Mouse (Mus musculus) kidney, postnatal 0 days (tissue): Measurements from ENCODE around the gene Ank2. TPM values are rescaled to one million over a fixed set of nuclear protein-coding genes. Genes with fewer than 3 reads are reported as not detected.

Experiments used
- ATAC-seq: fragments of 200-750 bp; cut with Nextera tagmentation; replicated peaks from 2 replicates; pipeline ENCODE4 v1.8.0; 2017; ENCODE audit warnings: low read depth, moderate number of reproducible peaks, moderate TSS enrichment, moderate library complexity; ENCODE audit not compliant: low FRiP score
- DNase-seq: peaks from one replicate; pipeline ENCODE4 v3.0.0-alpha.2; 2016; ENCODE audit warnings: low spot score
- H3K27ac ChIP-seq: fragments of 300-500 bp; sonication (generic); 2 replicates; pipeline ENCODE4 v1.5.1; 2014; ENCODE audit warnings: mild to moderate bottlenecking
- H3K27me3 ChIP-seq: fragments of 300-500 bp; sonication (generic); 2 replicates; pipeline ENCODE4 v1.6.1; 2014; ENCODE audit warnings: low read length, mixed read lengths; ENCODE audit not compliant: insufficient read depth
- H3K36me3 ChIP-seq: fragments of 300-500 bp; sonication (generic); 2 replicates; pipeline ENCODE4 v1.6.1; 2014; ENCODE audit warnings: low read length, mixed read lengths; ENCODE audit not compliant: insufficient read depth
- H3K4me1 ChIP-seq: fragments of 300-500 bp; sonication (generic); replicated peaks from 2 replicates; pipeline ENCODE4 v1.6.1; 2014; ENCODE audit warnings: antibody characterized with exemption, low read length, mixed read lengths; ENCODE audit not compliant: insufficient read depth
- H3K4me2 ChIP-seq: fragments of 300-500 bp; sonication (generic); 2 replicates; pipeline ENCODE4 v1.6.1; 2014; ENCODE audit warnings: mild to moderate bottlenecking, low read length, moderate library complexity, mixed read lengths
- H3K4me3 ChIP-seq: fragments of 300-500 bp; sonication (generic); replicated peaks from 2 replicates; pipeline ENCODE4 v1.5.1; 2014; ENCODE audit warnings: low read depth, low read length
- H3K9ac ChIP-seq: fragments of 300-500 bp; sonication (generic); 2 replicates; pipeline ENCODE4 v1.6.1; 2014; ENCODE audit warnings: low read depth, low read length
- H3K9me3 ChIP-seq: fragments of 300-500 bp; sonication (generic); replicated peaks from 2 replicates; pipeline ENCODE4 v1.6.1; 2016; ENCODE audit warnings: low read length, inconsistent platforms, mixed read lengths
- CTCF ChIP-seq: IDR thresholded peaks from 2 replicates; pipeline ENCODE4 v1.5.1; 2016; ENCODE audit warnings: antibody characterized with exemption, low read depth, mild to moderate bottlenecking, moderate library complexity
- WGBS: fragments of 180-500 bp; shearing (Covaris S2); extraction: QIAGEN DNeasy Blood & Tissue Kit; methylation state at CpG from one replicate; pipeline ENCODE4 v1.1.7; 2014; 5-methylcytosine and 5-hydroxymethylcytosine counted together
- polyA plus RNA-seq: library from polyadenylated mRNA; unstranded; fragments of >200 nt; fragmentation: Nextera tagmentation; extraction: Ambion mirVana; gene quantifications from 2 replicates; pipeline ENCODE4 v1.2.1, GENCODE M21; 2015

Ank2 gene
- polyA plus RNA-seq, 1 experiment from 2014 or later, result 4.1 TPM

DNA sequence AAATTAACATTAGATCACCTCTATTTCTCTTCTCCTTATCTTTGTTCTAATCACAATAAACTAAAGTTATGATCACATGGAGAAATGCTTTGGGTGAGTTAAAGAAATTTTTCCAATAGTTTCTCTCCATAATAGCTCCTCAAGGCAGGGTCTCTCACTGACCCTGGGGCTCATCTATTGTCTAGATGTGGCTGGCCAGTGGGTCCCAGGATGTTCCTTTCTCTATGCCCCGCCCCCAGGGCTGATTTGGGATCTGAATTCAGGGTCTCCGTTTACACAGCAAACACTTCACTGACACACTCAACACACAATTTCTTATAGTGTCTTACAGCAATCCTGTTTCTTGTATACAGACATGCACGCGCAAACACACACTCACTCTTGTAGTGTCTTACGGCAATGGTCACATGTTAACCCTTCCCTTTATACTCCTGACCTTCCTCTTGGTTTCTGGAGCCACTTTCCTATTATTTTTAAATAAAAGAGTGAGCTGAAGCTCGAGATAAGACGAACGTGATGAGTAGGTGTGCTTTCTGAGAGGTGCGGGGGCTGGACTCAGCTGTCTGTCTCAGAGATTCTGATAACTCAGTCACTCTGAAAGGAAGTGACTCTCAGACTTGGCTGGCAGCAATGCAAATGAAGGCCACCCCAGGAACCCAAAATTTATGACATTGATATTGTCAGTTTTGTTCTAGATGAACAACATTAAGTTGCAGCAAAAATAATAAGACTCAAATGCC, 204.4 kb downstream of the Ank2 start:
- Histone ChIP-seq H3K27me3 (no peaks in the 10 kb centered on the region), H3K4me2 (no peak overlapping the region), H3K27ac (no peak overlapping the region), H3K9ac (no peak overlapping the region), H3K4me1 (no peaks in the 10 kb centered on the region), H3K36me3 (no peaks in the 10 kb centered on the region), H3K4me3 (no peak overlapping the region), H3K9me3 (no peaks in the 10 kb centered on the region)
- no peak for ATAC-seq
- TF ChIP-seq CTCF, result no peak
- 84% methylated on average over 9 of the region's 9 CpGs for WGBS
- DNase-seq, result no peak

DNA sequence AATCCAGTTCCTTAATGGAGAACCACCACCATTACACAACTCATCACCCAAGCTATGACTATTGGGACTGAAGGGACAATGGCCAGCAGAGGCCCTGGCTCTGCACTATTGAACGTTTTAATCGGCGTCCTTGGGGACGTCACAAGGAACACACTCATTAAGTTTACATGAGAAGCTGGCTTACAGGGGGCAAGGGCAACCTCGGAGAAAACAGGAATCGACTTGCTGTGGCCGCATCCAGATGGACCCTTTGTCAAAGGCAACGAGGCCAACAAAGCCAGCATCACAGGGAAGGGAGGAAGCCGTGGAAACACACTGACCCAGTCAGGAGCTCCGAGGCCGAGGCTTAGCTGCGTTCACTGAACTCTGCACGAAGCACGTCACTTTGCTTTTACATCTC, 205.1 kb downstream of the Ank2 start:
- no peak for ATAC-seq
- no peak for TF ChIP-seq CTCF
- no peaks in the 10 kb centered on the region for H3K27me3 ChIP-seq
- DNase-seq, result no peak
- H3K27ac ChIP-seq, result no peak overlapping the region
- H3K9me3 ChIP-seq, result no peaks in the 10 kb centered on the region
- WGBS, result 86% methylated on average over 14 of the region's 14 CpGs
- H3K4me3 ChIP-seq, result no peak overlapping the region
- no peaks in the 10 kb centered on the region for H3K36me3 ChIP-seq
- no peaks in the 10 kb centered on the region for H3K4me1 ChIP-seq
- H3K4me2 ChIP-seq, result no peak overlapping the region
- H3K9ac ChIP-seq, result no peak overlapping the region

DNA sequence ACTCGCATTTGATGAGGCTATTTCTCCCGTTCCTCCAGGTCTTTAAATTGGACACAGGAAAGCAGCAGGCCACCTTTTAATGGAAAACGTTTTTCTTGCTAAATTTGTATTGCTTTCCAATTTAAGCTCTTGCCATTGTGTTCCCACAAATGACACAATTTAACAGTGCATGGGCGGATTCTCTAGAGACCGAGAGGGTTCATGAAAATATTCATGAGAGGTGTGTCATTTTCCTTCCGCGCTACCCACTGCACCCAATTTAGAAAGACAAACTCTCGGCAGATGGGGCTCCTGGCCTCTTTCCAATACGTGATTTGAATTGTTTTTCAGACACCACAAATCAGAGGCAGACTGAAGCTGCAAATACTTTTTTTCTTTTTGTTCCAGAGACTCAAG, 205.7 kb downstream of the Ank2 start:
- no peak overlapping the region for H3K4me2 ChIP-seq
- H3K9me3 ChIP-seq, result no peaks in the 10 kb centered on the region
- TF ChIP-seq CTCF, result no peak
- WGBS, result 83% methylated on average over 9 of the region's 9 CpGs
- no peak for ATAC-seq
- H3K27me3 ChIP-seq, result no peaks in the 10 kb centered on the region
- no peak for DNase-seq
- no peak overlapping the region for H3K27ac ChIP-seq
- no peaks in the 10 kb centered on the region for H3K36me3 ChIP-seq
- H3K9ac ChIP-seq, result no peak overlapping the region
- H3K4me3 ChIP-seq, result no peak overlapping the region
- no peaks in the 10 kb centered on the region for H3K4me1 ChIP-seq

DNA sequence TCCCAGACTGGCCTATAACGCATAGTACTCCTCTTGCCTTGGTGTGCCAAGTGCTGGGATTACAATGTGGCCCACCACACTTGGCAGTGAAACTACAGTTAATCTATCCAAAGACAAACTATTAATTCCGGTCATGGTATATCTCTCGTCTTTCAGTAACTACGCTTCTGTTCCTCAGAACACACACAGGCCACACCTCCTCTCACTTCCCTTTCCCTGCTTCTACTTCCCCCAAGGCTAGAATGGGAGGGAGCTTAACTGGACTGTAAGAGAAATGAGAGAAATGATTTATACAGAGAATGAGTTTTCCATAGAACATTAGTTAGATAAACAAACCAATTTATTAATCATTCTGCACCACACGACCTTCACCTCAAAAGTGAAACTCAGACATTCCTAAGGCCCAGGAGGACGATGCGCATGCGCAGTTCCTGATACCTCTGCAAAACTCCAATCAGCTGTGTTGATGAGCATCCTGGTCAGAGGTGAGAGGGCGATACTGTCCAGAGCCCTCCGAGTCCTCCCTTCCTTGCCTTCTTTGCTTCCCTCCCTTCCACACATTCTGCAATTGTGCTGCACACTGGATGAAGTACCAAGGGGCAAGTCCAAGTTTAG, 206.2 kb downstream of the Ank2 start:
- Histone ChIP-seq H3K9me3 (no peaks in the 10 kb centered on the region), H3K36me3 (no peaks in the 10 kb centered on the region), H3K27me3 (no peaks in the 10 kb centered on the region), H3K4me1 (no peaks in the 10 kb centered on the region), H3K4me2 (no peak overlapping the region), H3K9ac (no peak overlapping the region), H3K27ac (no peak overlapping the region), H3K4me3 (no peak overlapping the region)
- no peak for DNase-seq
- whole genome bisulfite sequencing, result 81% methylated on average over 10 of the region's 10 CpGs
- TF ChIP-seq CTCF, result no peak
- ATAC-seq, result no peak

DNA sequence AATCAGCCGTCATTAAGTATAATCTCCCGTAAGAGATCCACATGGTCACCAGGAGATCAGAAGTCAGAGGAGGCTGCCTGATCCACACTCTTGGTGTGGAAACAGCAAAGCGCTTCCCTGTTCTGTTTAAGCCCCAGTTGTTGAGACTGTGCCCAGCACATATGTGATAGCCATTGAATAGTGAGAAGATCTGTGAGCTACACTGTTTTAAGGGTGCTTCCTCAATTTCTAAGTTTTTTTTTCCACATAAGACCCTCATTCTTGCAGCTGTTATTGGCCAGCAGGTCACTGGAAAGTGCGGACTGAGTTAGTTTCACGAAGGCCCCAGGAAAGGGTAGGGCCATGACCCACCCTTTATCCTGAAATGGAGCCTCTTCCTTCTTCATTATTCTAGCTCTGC, 216.9 kb downstream of the Ank2 start:
- no peak overlapping the region for H3K4me3 ChIP-seq
- H3K9me3 ChIP-seq, result no peaks in the 10 kb centered on the region
- H3K4me1 ChIP-seq, result no peaks in the 10 kb centered on the region
- ATAC-seq, result no peak
- H3K27ac ChIP-seq, result no peak overlapping the region
- TF ChIP-seq CTCF, result no peak
- 92% methylated on average over 5 of the region's 5 CpGs for WGBS
- H3K27me3 ChIP-seq, result no peaks in the 10 kb centered on the region
- H3K9ac ChIP-seq, result no peak overlapping the region
- H3K36me3 ChIP-seq, result no peaks in the 10 kb centered on the region
- no peak overlapping the region for H3K4me2 ChIP-seq
- no peak for DNase-seq

DNA sequence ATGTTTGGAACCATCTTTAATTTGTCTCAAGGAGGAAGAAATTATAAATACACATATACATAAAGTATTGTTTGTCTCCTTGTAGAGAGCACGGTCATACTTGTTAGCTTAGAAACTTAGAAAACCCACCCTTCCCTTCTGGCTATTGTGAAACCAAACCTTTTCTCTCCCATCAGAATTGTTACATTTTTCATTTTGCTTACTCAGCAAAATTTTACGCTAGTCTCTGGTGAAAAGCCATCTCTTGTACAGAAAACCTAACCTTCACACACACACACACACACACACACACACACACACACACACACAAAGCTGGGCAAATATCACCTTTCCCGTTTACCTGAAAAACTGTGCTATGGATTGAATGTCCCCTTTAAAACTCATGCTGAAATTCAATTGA, 217.8 kb downstream of the Ank2 start:
- H3K27me3 ChIP-seq, result no peaks in the 10 kb centered on the region
- ATAC-seq, result no peak
- H3K4me1 ChIP-seq, result no peaks in the 10 kb centered on the region
- DNase-seq, result no peak
- H3K4me3 ChIP-seq, result no peak overlapping the region
- H3K27ac ChIP-seq, result no peak overlapping the region
- no peak overlapping the region for H3K9ac ChIP-seq
- WGBS, result 80% methylated on average over 3 of the region's 3 CpGs
- no peak for TF ChIP-seq CTCF
- H3K9me3 ChIP-seq, result no peaks in the 10 kb centered on the region
- H3K36me3 ChIP-seq, result no peaks in the 10 kb centered on the region
- H3K4me2 ChIP-seq, result no peak overlapping the region
